Mouse (Mus musculus) E14TG2a.4 (cell line): ENCODE measurements at regions not wholly inside any gene's neighbourhood (a gene's known extent, or its start where the extent isn't known, plus 50 kb on each side); places are given as distances from the start of the nearest gene placed in this dataset.

Experiments
- H3K27me3 ChIP-seq: 2 replicates; pipeline ENCODE4 v1.6.1; 2014; ENCODE audit warnings: low read length, control low read depth; ENCODE audit not compliant: insufficient read depth
- H3K36me3 ChIP-seq: 2 replicates; pipeline ENCODE4 v1.6.1; 2014; ENCODE audit warnings: low read length, control low read depth; ENCODE audit not compliant: insufficient read depth
- H3K4me1 ChIP-seq: replicated peaks from 2 replicates; pipeline ENCODE4 v1.6.1; 2014; ENCODE audit warnings: low read depth, low read length, control low read depth
- H3K4me3 ChIP-seq: replicated peaks from 2 replicates; pipeline ENCODE4 v1.5.1; 2014; ENCODE audit warnings: mild to moderate bottlenecking, low read length
- H3K9me3 ChIP-seq: 2 replicates; pipeline ENCODE4 v1.6.1; 2014; ENCODE audit warnings: low read length, control low read depth
- CTCF ChIP-seq: conservative IDR thresholded peaks from 2 replicates; pipeline ENCODE4 v1.5.1; 2014; ENCODE audit warnings: low read length
- NANOG ChIP-seq: IDR thresholded peaks from 2 replicates; pipeline ENCODE4 v1.6.1; 2014; ENCODE audit warnings: borderline replicate concordance, low read length, mixed read lengths
- POU5F1 ChIP-seq: IDR thresholded peaks from 2 replicates; pipeline ENCODE4 v1.6.1; 2014; ENCODE audit warnings: low read length, borderline replicate concordance

GRCm38 (mm10) chr8:12483551-12483950, 88.5 kb downstream of the Sox1 start:
- TF ChIP-seq NANOG: no peak
- no peak for TF ChIP-seq CTCF
- no peak for TF ChIP-seq POU5F1

GRCm38 (mm10) chr8:12485326-12485725, 87.5 kb upstream of the Spaca7 start:
- Histone ChIP-seq H3K27me3 (no peaks in the 10 kb centered on the region), H3K36me3 (no peaks in the 10 kb centered on the region; the same call in 1 of the 2 replicates), H3K4me3 (peak overlapping the region; percentile 70), H3K9me3 (peaks cover 12% of the 10 kb centered on the region), H3K4me1 (peaks cover 96% of the 10 kb centered on the region)
- no peak for TF ChIP-seq CTCF
- no peak for TF ChIP-seq NANOG
- TF ChIP-seq POU5F1: no peak

More at GRCm38 (mm10) chr8:12483551-12483950, 88.5 kb downstream of the Sox1 start:
- Histone ChIP-seq H3K4me3 (no peak overlapping the region), H3K27me3 (no peaks in the 10 kb centered on the region), H3K9me3 (no peaks in the 10 kb centered on the region), H3K4me1 (peaks cover 99% of the 10 kb centered on the region), H3K36me3 (no peaks in the 10 kb centered on the region; the same call in 1 of the 2 replicates)

- TF ChIP-seq CTCF (no peak), POU5F1 (no peak), NANOG (no peak)
- H3K9me3 ChIP-seq: peaks cover 16% of the 10 kb centered on the region
- H3K27me3 ChIP-seq: no peaks in the 10 kb centered on the region
- peaks cover 85% of the 10 kb centered on the region for H3K4me1 ChIP-seq
- peak overlapping the region; percentile 70 for H3K4me3 ChIP-seq
- no peaks in the 10 kb centered on the region; the same call in 1 of the 2 replicates for H3K36me3 ChIP-seq
Observed at GRCm38 (mm10) chr8:12486331-12487061, 86.3 kb upstream of the Spaca7 start.

- Histone ChIP-seq H3K4me1 (peaks cover 78% of the 10 kb centered on the region), H3K36me3 (no peaks in the 10 kb centered on the region; the same call in 1 of the 2 replicates), H3K9me3 (peaks cover 16% of the 10 kb centered on the region), H3K27me3 (no peaks in the 10 kb centered on the region), H3K4me3 (peak overlapping the region; percentile 70)
- TF ChIP-seq POU5F1: no peak
- no peak for TF ChIP-seq NANOG
- TF ChIP-seq CTCF: no peak
Observed at GRCm38 (mm10) chr8:12487201-12487600, 85.6 kb upstream of the Spaca7 start.

- Histone ChIP-seq H3K4me1 (peaks cover 58% of the 10 kb centered on the region), H3K9me3 (peaks cover 16% of the 10 kb centered on the region), H3K4me3 (no peak overlapping the region), H3K36me3 (no peaks in the 10 kb centered on the region; the same call in 1 of the 2 replicates), H3K27me3 (0 out of 2 replicates have a peak, but pooled peaks cover 7% of the 10 kb centered on the region)
- TF ChIP-seq POU5F1: no peak
- no peak for TF ChIP-seq NANOG
- no peak for TF ChIP-seq CTCF
Observed at GRCm38 (mm10) chr8:12489194-12489593, 83.6 kb upstream of the Spaca7 start.

GRCm38 (mm10) chr8:12491472-12491871, 81.4 kb upstream of the Spaca7 start:
- H3K9me3 ChIP-seq: peaks cover 16% of the 10 kb centered on the region
- H3K36me3 ChIP-seq: no peaks in the 10 kb centered on the region; the same call in 1 of the 2 replicates
- no peak overlapping the region for H3K4me3 ChIP-seq
- TF ChIP-seq NANOG (no peak), POU5F1 (no peak), CTCF (no peak)
- H3K4me1 ChIP-seq: peaks cover 54% of the 10 kb centered on the region
- H3K27me3 ChIP-seq: 0 out of 2 replicates have a peak, but pooled peaks cover 7% of the 10 kb centered on the region

- Histone ChIP-seq H3K27me3 (0 out of 2 replicates have a peak, but pooled peaks cover 7% of the 10 kb centered on the region), H3K9me3 (peaks cover 16% of the 10 kb centered on the region), H3K36me3 (no peaks in the 10 kb centered on the region; the same call in 1 of the 2 replicates), H3K4me1 (peaks cover 54% of the 10 kb centered on the region), H3K4me3 (no peak overlapping the region)
- TF ChIP-seq POU5F1 (no peak), NANOG (no peak), CTCF (no peak)
Observed at GRCm38 (mm10) chr8:12492461-12492860, 80.4 kb upstream of the Spaca7 start.

GRCm38 (mm10) chr8:12494559-12494958, 78.3 kb upstream of the Spaca7 start:
- H3K9me3 ChIP-seq: peaks cover 12% of the 10 kb centered on the region
- peaks cover 53% of the 10 kb centered on the region for H3K4me1 ChIP-seq
- H3K4me3 ChIP-seq: no peak overlapping the region
- H3K27me3 ChIP-seq: 0 out of 2 replicates have a peak, but pooled peaks cover 12% of the 10 kb centered on the region
- TF ChIP-seq NANOG (no peak), CTCF (no peak), POU5F1 (no peak)
- no peaks in the 10 kb centered on the region for H3K36me3 ChIP-seq
